Mouse (Mus musculus) embryonic facial prominence, embryonic 14.5 days (tissue): Measurements from ENCODE around the gene Gnat1. TPM values are rescaled to one million over a fixed set of nuclear protein-coding genes. Genes with fewer than 3 reads are reported as not detected.

Experiments
- ATAC-seq: fragments of 200-750 bp; cut with Nextera tagmentation; 2 replicates; pipeline ENCODE4 v1.8.0; 2017; ENCODE audit warnings: low read depth, moderate number of reproducible peaks, moderate TSS enrichment
- DNase-seq: peaks from one replicate; pipeline ENCODE4 v3.0.0-alpha.2; 2015; ENCODE audit warnings: low spot score
- H3K27ac ChIP-seq: fragments of 300-500 bp; sonication (generic); replicated peaks from 2 replicates; pipeline ENCODE4 v1.5.1; 2014; ENCODE audit warnings: low read depth, mild to moderate bottlenecking, low read length, moderate library complexity
- H3K27me3 ChIP-seq: fragments of 300-500 bp; sonication (generic); replicated peaks from 2 replicates; pipeline ENCODE4 v1.6.1; 2014; ENCODE audit warnings: low read length; ENCODE audit not compliant: control insufficient read depth, insufficient read depth
- H3K36me3 ChIP-seq: fragments of 300-500 bp; sonication (generic); 2 replicates; pipeline ENCODE4 v1.6.1; 2014; ENCODE audit warnings: low read length, mixed read lengths; ENCODE audit not compliant: control insufficient read depth, insufficient read depth
- H3K4me1 ChIP-seq: fragments of 300-500 bp; sonication (generic); 2 replicates; pipeline ENCODE4 v1.6.1; 2014; ENCODE audit warnings: antibody characterized with exemption, low read length; ENCODE audit not compliant: control insufficient read depth, insufficient read depth
- H3K4me2 ChIP-seq: fragments of 300-500 bp; sonication (generic); 2 replicates; pipeline ENCODE4 v1.6.1; 2014; ENCODE audit warnings: low read depth, mild to moderate bottlenecking, low read length, moderate library complexity, mixed read lengths
- H3K4me3 ChIP-seq: fragments of 300-500 bp; sonication (generic); 2 replicates; pipeline ENCODE4 v1.5.1; 2014; ENCODE audit warnings: low read depth, mild to moderate bottlenecking, low read length
- H3K9ac ChIP-seq: fragments of 300-500 bp; sonication (generic); 2 replicates; pipeline ENCODE4 v1.6.1; 2014; ENCODE audit warnings: low read depth, mild to moderate bottlenecking, low read length, moderate library complexity, mixed read lengths
- H3K9me3 ChIP-seq: fragments of 300-500 bp; sonication (generic); 2 replicates; pipeline ENCODE4 v1.6.1; 2016; ENCODE audit warnings: low read length; ENCODE audit not compliant: control insufficient read depth
- WGBS: fragments of 180-500 bp; shearing (Covaris S2); extraction: QIAGEN DNeasy Blood & Tissue Kit; methylation state at CpG from one replicate; pipeline ENCODE4 v1.1.7; 2014; 5-methylcytosine and 5-hydroxymethylcytosine counted together
- polyA plus RNA-seq: library from polyadenylated mRNA; unstranded; fragments of >200 nt; fragmentation: Nextera tagmentation; extraction: Ambion mirVana; gene quantifications from 2 replicates; pipeline ENCODE4 v1.2.1, GENCODE M21; 2014

Gnat1 gene
- polyA plus RNA-seq, 1 experiment from 2014 or later, result 1.5 TPM

GRCm38 (mm10) chr9:107696845-107697610 is 17.5 kb upstream of the Gnat1 start:
- Histone ChIP-seq H3K9ac (no peak overlapping the region), H3K4me2 (no peak overlapping the region), H3K4me1 (peaks cover 52% of the 10 kb centered on the region), H3K4me3 (no peak overlapping the region), H3K27ac (no peak overlapping the region), H3K36me3 (peaks cover 64% of the 10 kb centered on the region), H3K9me3 (no peaks in the 10 kb centered on the region), H3K27me3 (no peaks in the 10 kb centered on the region)
- WGBS, result 44% methylated on average over 9 of the region's 9 CpGs
- DNase-seq (no peak), ATAC-seq (no peak)

- ATAC-seq (no peak), DNase-seq (no peak)
- Histone ChIP-seq H3K27me3 (no peaks in the 10 kb centered on the region), H3K4me3 (no peak overlapping the region), H3K36me3 (peaks cover 73% of the 10 kb centered on the region), H3K4me1 (peaks cover 45% of the 10 kb centered on the region), H3K27ac (no peak overlapping the region), H3K4me2 (no peak overlapping the region), H3K9me3 (no peaks in the 10 kb centered on the region), H3K9ac (no peak overlapping the region)
- 33% methylated on average over 6 of the region's 6 CpGs for WGBS
Measured at GRCm38 (mm10) chr9:107696106-107696479, 16.6 kb upstream of the Gnat1 start.

GRCm38 (mm10) chr9:107695441-107696105 is 16.1 kb upstream of the Gnat1 start:
- H3K27me3 ChIP-seq, result no peaks in the 10 kb centered on the region
- no peak overlapping the region for H3K4me2 ChIP-seq
- no peaks in the 10 kb centered on the region for H3K9me3 ChIP-seq
- DNase-seq, result no peak
- H3K4me1 ChIP-seq, result peaks cover 39% of the 10 kb centered on the region
- H3K9ac ChIP-seq, result no peak overlapping the region
- ATAC-seq, result no peak
- peaks cover 73% of the 10 kb centered on the region for H3K36me3 ChIP-seq
- no peak overlapping the region for H3K4me3 ChIP-seq
- WGBS, result 87% methylated on average over 12 of the region's 12 CpGs
- H3K27ac ChIP-seq, result no peak overlapping the region

- H3K27me3 ChIP-seq, result no peaks in the 10 kb centered on the region
- ATAC-seq, result no peak
- no peak overlapping the region for H3K9ac ChIP-seq
- no peak overlapping the region for H3K27ac ChIP-seq
- H3K36me3 ChIP-seq, result peaks cover 77% of the 10 kb centered on the region
- 71% methylated on average over 5 of the region's 7 CpGs for WGBS
- DNase-seq, result no peak
- no peak overlapping the region for H3K4me2 ChIP-seq
- H3K4me1 ChIP-seq, result peaks cover 30% of the 10 kb centered on the region
- H3K9me3 ChIP-seq, result no peaks in the 10 kb centered on the region
- H3K4me3 ChIP-seq, result no peak overlapping the region
Measured at GRCm38 (mm10) chr9:107694627-107695026, 15.1 kb upstream of the Gnat1 start.

- 61% methylated on average over 4 of the region's 4 CpGs for WGBS
- H3K4me1 ChIP-seq, result peaks cover 19% of the 10 kb centered on the region
- H3K27ac ChIP-seq, result no peak overlapping the region
- no peaks in the 10 kb centered on the region for H3K9me3 ChIP-seq
- no peak overlapping the region for H3K9ac ChIP-seq
- no peak for ATAC-seq
- H3K4me3 ChIP-seq, result no peak overlapping the region
- H3K27me3 ChIP-seq, result no peaks in the 10 kb centered on the region
- DNase-seq, result no peak
- peaks cover 82% of the 10 kb centered on the region for H3K36me3 ChIP-seq
- H3K4me2 ChIP-seq, result no peak overlapping the region
Measured at GRCm38 (mm10) chr9:107693433-107693987, 14.0 kb upstream of the Gnat1 start.

- Histone ChIP-seq H3K27me3 (no peaks in the 10 kb centered on the region), H3K4me1 (peaks cover 11% of the 10 kb centered on the region), H3K36me3 (peaks cover 85% of the 10 kb centered on the region), H3K4me2 (no peak overlapping the region), H3K9me3 (no peaks in the 10 kb centered on the region), H3K27ac (no peak overlapping the region), H3K9ac (no peak overlapping the region), H3K4me3 (no peak overlapping the region)
- WGBS, result 70% methylated on average over 5 of the region's 5 CpGs
- DNase-seq, result no peak
- ATAC-seq, result no peak
Measured at GRCm38 (mm10) chr9:107692785-107693184, 13.3 kb upstream of the Gnat1 start.

GRCm38 (mm10) chr9:107690391-107690790 is 10.9 kb upstream of the Gnat1 start:
- no peak overlapping the region for H3K9ac ChIP-seq
- H3K4me3 ChIP-seq, result no peak overlapping the region
- H3K4me2 ChIP-seq, result no peak overlapping the region
- DNase-seq (no peak), ATAC-seq (no peak)
- no peaks in the 10 kb centered on the region for H3K27me3 ChIP-seq
- H3K4me1 ChIP-seq, result 0 out of 2 replicates have a peak, but pooled peaks cover 3% of the 10 kb centered on the region
- 69% methylated on average over 7 of the region's 8 CpGs for WGBS
- H3K9me3 ChIP-seq, result no peaks in the 10 kb centered on the region
- no peak overlapping the region for H3K27ac ChIP-seq
- H3K36me3 ChIP-seq, result peaks cover 83% of the 10 kb centered on the region

GRCm38 (mm10) chr9:107688939-107689338 is 9.4 kb upstream of the Gnat1 start:
- Histone ChIP-seq H3K9me3 (no peaks in the 10 kb centered on the region), H3K4me1 (0 out of 2 replicates have a peak, but pooled peaks cover 3% of the 10 kb centered on the region), H3K4me3 (no peak overlapping the region), H3K9ac (no peak overlapping the region), H3K27me3 (no peaks in the 10 kb centered on the region), H3K27ac (no peak overlapping the region), H3K4me2 (no peak overlapping the region), H3K36me3 (peaks cover 87% of the 10 kb centered on the region)
- ATAC-seq (no peak), DNase-seq (no peak)
- WGBS, result 82% methylated on average over 7 of the region's 7 CpGs
